Mouse (Mus musculus): ENCODE results near the gene Vps53. TPM values are rescaled to one million over a fixed set of nuclear protein-coding genes. Genes with fewer than 3 reads are reported as not detected.

Gene Vps53
- polyA plus RNA-seq, 1 experiment from 2014 or later: 67.7 TPM

DNA sequence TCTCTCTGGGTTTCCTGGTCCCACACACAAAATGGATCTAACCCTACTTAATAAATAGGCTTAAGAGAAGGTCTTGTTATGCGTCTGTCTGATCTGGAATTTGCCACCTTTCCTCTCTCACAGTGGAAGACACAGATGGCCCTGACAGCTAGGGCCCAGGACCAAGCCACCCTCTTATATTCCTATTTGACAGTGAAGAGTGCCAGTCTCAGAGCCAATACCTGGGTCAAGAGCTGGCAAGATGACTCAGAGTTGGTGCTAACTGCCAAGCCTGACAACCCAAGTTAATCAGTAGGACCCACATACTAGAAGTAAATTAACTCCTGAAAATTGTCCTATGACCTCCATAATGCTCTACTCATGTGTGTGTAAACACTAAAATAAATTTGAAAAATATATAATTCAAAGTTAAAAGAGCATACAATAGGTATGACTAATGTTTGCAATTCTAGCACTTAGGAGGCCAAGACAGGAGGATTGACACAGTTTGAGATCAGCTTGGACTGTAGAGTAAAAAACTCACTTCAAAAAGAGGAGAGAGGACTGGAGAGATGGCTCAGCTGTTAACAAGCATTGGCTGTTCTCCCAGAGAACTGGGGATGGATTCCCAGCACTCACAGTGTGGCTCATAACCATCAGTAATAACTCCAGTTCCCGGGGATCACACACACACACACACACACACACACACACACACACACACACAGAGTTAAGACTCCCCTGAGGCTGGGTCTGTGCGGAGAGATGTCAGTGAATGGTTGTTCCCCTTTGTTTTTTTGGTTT is 140.0 kb downstream of the Vps53 start:
- 80% methylated on average over 3 of the region's 3 CpGs for WGBS
- Histone ChIP-seq H3K9ac (replicated peaks; ENCODE audit: low read depth, low read length) (no peak overlapping the region), H3K4me3 (replicated peaks; ENCODE audit: low read length) (no peak overlapping the region), H3K4me2 (ENCODE audit: low read length) (no peak overlapping the region), H3K27me3 (replicated peaks; ENCODE audit: control insufficient read depth, insufficient read depth, low read length) (no peaks in the 10 kb centered on the region), H3K36me3 (ENCODE audit: control insufficient read depth, insufficient read depth) (no peaks in the 10 kb centered on the region), H3K27ac (ENCODE audit: low read length) (no peak overlapping the region), H3K9me3 (ENCODE audit: control insufficient read depth, low read length) (no peaks in the 10 kb centered on the region), H3K4me1 (replicated peaks; ENCODE audit: control insufficient read depth, insufficient read depth, low read length) (0 out of 2 replicates have a peak, but pooled peaks cover 4% of the 10 kb centered on the region)
- no peak for ATAC-seq

DNA sequence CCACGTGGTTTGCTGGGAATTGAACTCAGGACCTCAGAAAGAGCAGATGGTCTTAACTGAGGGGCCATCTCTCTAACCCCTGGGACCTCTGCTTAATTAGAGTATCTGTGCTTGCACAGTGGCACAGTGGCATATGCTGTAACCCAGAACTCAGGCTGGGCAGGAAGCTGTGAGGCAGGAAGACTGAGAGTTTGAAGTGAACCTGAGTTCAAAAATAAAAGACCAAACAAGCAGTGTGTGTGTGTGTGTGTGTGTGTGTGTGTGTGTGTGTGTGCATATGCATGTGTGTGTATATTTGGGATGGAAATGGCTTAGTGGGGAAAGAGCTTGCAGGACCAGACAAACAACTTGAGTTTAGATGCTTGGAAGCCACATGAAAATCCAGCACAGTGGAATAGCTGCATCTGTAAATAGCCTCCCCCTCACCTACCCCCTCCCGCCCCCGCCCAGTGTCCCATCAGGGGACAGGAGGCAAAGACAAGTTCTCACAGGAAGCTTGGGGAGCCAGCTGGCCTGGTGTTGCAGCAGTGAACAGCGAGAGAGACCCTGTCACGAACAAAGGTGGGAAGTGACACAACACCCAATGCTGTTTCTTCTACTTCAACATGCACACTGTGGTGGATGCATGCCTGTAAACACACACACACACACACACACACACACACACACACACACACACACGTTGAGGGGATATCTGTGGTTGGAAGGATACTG is 141.7 kb downstream of the Vps53 start:
- WGBS: 50% methylated on average over 6 of the region's 6 CpGs
- ATAC-seq: no peak

DNA sequence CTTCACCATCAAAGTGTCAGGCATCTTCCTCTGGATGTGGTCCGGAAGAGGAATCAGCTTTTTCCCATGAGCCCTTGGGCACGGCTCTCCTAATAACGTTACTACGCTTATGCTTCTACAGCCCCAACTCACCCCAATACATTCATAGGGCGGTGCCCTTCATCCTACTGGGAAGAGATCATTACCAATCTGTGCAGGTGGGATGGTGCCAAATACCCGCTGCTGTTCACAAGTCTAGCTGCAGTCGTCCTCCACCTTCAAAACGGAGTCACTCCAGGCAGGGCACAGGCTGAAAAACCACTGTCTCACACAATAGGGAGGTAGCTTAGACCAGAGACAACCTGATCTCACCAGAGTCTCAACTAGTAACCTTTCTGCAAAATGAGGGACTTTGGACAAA is 144.3 kb downstream of the Vps53 start:
- Histone ChIP-seq H3K36me3 (ENCODE audit: control insufficient read depth, insufficient read depth) (no peaks in the 10 kb centered on the region), H3K27ac (ENCODE audit: low read length) (no peak overlapping the region), H3K4me1 (replicated peaks; ENCODE audit: control insufficient read depth, insufficient read depth, low read length) (no peaks in the 10 kb centered on the region), H3K4me2 (ENCODE audit: low read length) (no peak overlapping the region), H3K27me3 (replicated peaks; ENCODE audit: control insufficient read depth, insufficient read depth, low read length) (no peaks in the 10 kb centered on the region), H3K4me3 (replicated peaks; ENCODE audit: low read length) (no peak overlapping the region), H3K9me3 (ENCODE audit: control insufficient read depth, low read length) (no peaks in the 10 kb centered on the region), H3K9ac (replicated peaks; ENCODE audit: low read depth, low read length) (no peak overlapping the region)
- no peak for ATAC-seq
- WGBS: 80% methylated on average over 8 of the region's 8 CpGs

More for the DNA sequence above, 141.7 kb downstream of the Vps53 start:
- Histone ChIP-seq H3K9ac (replicated peaks; ENCODE audit: low read depth, low read length) (no peak overlapping the region), H3K27ac (ENCODE audit: low read length) (no peak overlapping the region), H3K9me3 (ENCODE audit: control insufficient read depth, low read length) (no peaks in the 10 kb centered on the region), H3K4me2 (ENCODE audit: low read length) (no peak overlapping the region), H3K36me3 (ENCODE audit: control insufficient read depth, insufficient read depth) (no peaks in the 10 kb centered on the region), H3K4me1 (replicated peaks; ENCODE audit: control insufficient read depth, insufficient read depth, low read length) (0 out of 2 replicates have a peak, but pooled peaks cover under 1% of the 10 kb centered on the region), H3K27me3 (replicated peaks; ENCODE audit: control insufficient read depth, insufficient read depth, low read length) (no peaks in the 10 kb centered on the region), H3K4me3 (replicated peaks; ENCODE audit: low read length) (no peak overlapping the region)

DNA sequence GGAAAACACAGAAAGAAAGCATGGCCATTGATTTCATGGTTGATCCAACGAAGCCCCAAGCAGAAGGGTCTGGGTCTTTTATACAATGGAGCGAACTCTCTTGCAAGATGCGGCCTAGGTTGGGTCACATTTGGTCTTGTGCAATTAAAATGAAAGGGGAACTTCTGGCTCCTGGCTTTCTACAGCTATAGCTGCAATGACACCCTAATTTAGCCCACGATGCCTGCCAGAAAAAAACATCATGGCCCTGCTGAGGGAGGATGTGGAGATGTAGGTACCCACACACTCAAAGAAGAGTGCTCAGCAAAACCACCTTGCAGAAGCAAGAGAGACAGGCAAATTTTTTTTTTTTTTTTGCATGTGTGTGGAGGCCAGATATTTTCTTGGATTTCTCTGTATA is 145.6 kb downstream of the Vps53 start:
- Histone ChIP-seq H3K27ac (ENCODE audit: low read length) (no peak overlapping the region), H3K27me3 (replicated peaks; ENCODE audit: control insufficient read depth, insufficient read depth, low read length) (no peaks in the 10 kb centered on the region), H3K4me3 (replicated peaks; ENCODE audit: low read length) (no peak overlapping the region), H3K36me3 (ENCODE audit: control insufficient read depth, insufficient read depth) (no peaks in the 10 kb centered on the region), H3K9ac (replicated peaks; ENCODE audit: low read depth, low read length) (no peak overlapping the region), H3K9me3 (ENCODE audit: control insufficient read depth, low read length) (no peaks in the 10 kb centered on the region), H3K4me2 (ENCODE audit: low read length) (no peak overlapping the region), H3K4me1 (replicated peaks; ENCODE audit: control insufficient read depth, insufficient read depth, low read length) (no peaks in the 10 kb centered on the region)
- ATAC-seq: no peak
- WGBS: 85% methylated on average over 4 of the region's 4 CpGs

DNA sequence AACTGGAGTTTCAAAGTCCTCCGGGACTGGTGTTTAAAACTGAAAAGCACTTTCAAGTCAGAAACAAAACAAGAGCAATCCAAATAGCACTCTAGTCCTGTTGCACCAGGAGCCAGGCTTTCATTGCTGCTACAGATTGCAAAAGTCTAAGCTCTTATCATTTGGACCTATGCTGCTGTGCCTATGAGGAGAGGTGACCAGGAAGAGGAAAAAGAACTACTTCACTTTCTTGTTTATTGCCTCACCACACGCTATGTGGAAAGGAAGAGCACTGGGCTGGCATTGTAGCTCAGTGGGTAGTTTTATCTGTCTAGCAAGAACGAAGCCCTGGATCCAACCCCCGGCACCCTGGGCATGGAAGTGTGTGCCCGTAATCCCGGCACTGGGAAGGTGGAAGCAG is 146.1 kb downstream of the Vps53 start:
- 85% methylated on average over 6 of the region's 6 CpGs for WGBS
- Histone ChIP-seq H3K36me3 (ENCODE audit: control insufficient read depth, insufficient read depth) (no peaks in the 10 kb centered on the region), H3K4me2 (ENCODE audit: low read length) (no peak overlapping the region), H3K9ac (replicated peaks; ENCODE audit: low read depth, low read length) (no peak overlapping the region), H3K4me1 (replicated peaks; ENCODE audit: control insufficient read depth, insufficient read depth, low read length) (no peaks in the 10 kb centered on the region), H3K27ac (ENCODE audit: low read length) (no peak overlapping the region), H3K4me3 (replicated peaks; ENCODE audit: low read length) (no peak overlapping the region), H3K9me3 (ENCODE audit: control insufficient read depth, low read length) (no peaks in the 10 kb centered on the region), H3K27me3 (replicated peaks; ENCODE audit: control insufficient read depth, insufficient read depth, low read length) (no peaks in the 10 kb centered on the region)
- no peak for ATAC-seq

DNA sequence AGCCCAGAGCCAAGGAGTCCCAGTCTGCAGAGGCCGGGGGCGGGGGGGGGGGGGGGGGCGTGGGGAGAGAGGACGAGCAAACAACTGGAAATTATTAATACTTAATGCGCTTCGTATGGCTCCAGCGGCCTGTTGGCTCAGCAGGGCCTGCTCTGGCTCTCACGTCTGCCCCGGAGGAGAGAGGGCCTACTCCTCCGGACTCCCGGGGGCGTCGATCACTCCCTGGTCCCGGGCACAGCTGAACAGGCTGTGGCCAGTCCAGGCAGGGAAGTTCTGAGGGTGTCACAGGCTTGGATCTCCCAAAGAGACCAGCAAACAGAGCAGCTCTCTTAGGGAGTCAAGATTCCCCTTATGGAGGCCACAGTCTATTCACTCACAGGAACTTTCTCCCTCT is 151.4 kb downstream of the Vps53 start:
- H3K4me2 ChIP-seq (ENCODE audit: low read length): peak overlapping the region; percentile 97
- no peaks in the 10 kb centered on the region for H3K9me3 ChIP-seq (ENCODE audit: control insufficient read depth, low read length)
- H3K9ac ChIP-seq (replicated peaks; ENCODE audit: low read depth, low read length): peak overlapping the region; percentile 60
- H3K27me3 ChIP-seq (replicated peaks; ENCODE audit: control insufficient read depth, insufficient read depth, low read length): peaks cover 5% of the 10 kb centered on the region; the same call in 1 of the 2 replicates
- H3K36me3 ChIP-seq (ENCODE audit: control insufficient read depth, insufficient read depth): no peaks in the 10 kb centered on the region
- no peak overlapping the region for H3K27ac ChIP-seq (ENCODE audit: low read length)
- peak; percentile 29; the same call in 1 of the 2 replicates for ATAC-seq
- 3% methylated on average over 11 of the region's 14 CpGs for WGBS
- H3K4me1 ChIP-seq (replicated peaks; ENCODE audit: control insufficient read depth, insufficient read depth, low read length): peaks cover 12% of the 10 kb centered on the region
- H3K4me3 ChIP-seq (replicated peaks; ENCODE audit: low read length): peak overlapping the region; percentile 60

DNA sequence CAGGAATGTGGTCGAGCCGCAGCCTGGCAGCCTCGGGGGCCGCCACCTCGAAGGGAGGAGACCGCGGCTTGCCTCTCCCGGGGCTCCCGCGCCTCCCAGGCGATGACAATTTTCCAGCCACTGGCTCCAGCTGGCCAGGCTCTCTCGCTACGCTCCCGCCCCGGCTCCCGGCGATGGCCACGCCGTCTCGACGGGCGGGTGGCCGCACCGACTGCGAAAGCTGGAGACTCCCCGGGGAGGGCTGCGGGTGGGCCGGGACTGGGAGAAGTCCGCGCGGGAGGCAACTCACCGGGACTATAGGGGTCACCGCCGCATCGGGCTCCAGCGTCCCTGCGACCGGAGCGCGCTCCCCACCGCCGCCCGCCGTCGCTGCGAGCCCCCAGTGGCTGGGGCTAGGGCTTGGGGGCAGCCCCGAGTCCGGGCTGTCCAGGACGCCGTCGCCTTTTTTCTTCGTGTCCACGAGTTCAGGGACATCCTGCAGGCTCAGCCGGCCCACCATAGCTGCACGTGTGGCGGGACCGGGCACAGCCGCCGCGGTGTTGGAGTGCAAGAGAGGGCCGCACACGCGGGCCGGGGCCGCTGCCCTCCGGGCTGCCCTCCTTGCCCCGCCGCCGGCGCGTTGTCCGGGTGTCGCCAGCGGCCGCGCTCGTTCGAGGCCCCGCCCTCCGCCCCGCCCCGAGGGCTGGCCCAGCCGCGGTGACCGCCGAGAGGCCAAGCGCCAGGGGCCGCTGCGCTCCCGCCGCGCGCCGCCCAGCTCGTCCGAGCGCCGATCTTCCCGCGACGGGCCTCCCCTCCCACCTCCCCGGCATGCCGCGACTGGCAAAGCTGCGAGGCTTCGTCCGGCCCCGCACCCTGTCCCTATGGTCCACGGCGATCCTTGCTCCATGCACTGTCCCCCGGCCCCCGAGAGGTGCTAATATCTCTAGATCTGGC is 152.0 kb downstream of the Vps53 start, which contains the start of gene Rflnb:
Rflnb (minus strand) TSS at position 644 of the 933 bp plus-strand sequence.
- no peaks in the 10 kb centered on the region for H3K9me3 ChIP-seq (ENCODE audit: control insufficient read depth, low read length)
- peaks cover 12% of the 10 kb centered on the region for H3K4me1 ChIP-seq (replicated peaks; ENCODE audit: control insufficient read depth, insufficient read depth, low read length)
- peak within 1 kb of the TSS; percentile 60 for H3K9ac ChIP-seq (replicated peaks; ENCODE audit: low read depth, low read length)
- H3K4me2 ChIP-seq (ENCODE audit: low read length): peak within 1 kb of the TSS; percentile 97
- WGBS: under 1% methylated on average over 108 of the region's 112 CpGs
- ATAC-seq: peak; percentile 79
- H3K4me3 ChIP-seq (replicated peaks; ENCODE audit: low read length): peak within 1 kb of the TSS; percentile 60
- no peak within 1 kb of the TSS for H3K27ac ChIP-seq (ENCODE audit: low read length)
- no peaks in the 10 kb centered on the region for H3K36me3 ChIP-seq (ENCODE audit: control insufficient read depth, insufficient read depth)
- H3K27me3 ChIP-seq (replicated peaks; ENCODE audit: control insufficient read depth, insufficient read depth, low read length): peaks cover 5% of the 10 kb centered on the region; the same call in 1 of the 2 replicates

DNA sequence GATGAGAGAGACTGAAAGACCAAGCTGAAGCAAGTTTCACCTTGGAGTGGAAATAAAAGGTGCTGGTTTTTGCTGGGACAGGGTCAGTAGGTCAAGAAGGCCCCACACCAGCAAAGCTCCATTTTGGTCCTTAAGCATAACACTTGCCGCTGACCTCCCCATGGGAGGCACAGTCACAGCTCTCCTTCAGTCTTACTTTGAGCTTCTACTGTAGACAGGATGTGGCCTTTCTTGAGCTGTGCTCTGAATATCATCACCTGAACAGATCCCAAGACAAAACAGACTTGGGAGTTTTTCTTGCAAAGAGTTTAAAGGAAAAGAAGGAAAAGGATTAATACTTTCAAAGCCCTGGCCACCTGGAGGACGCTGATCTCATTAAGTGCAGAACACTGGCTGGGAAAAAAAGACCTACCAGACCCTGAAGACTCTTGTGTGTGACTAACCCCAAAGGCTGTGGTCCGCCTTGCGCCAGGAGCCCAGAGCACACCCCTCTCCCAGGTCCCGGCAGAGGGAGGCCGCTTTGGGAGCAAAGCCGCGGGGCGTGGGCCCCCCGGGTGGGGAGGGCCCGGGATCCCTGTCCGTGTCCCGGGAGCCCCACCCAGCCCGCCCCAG is 152.8 kb downstream of the Vps53 start:
- Histone ChIP-seq H3K27ac (ENCODE audit: low read length) (no peak overlapping the region), H3K9me3 (ENCODE audit: control insufficient read depth, low read length) (no peaks in the 10 kb centered on the region), H3K36me3 (ENCODE audit: control insufficient read depth, insufficient read depth) (no peaks in the 10 kb centered on the region), H3K9ac (replicated peaks; ENCODE audit: low read depth, low read length) (peak overlapping the region; percentile 60), H3K27me3 (replicated peaks; ENCODE audit: control insufficient read depth, insufficient read depth, low read length) (peaks cover 5% of the 10 kb centered on the region; the same call in 1 of the 2 replicates), H3K4me1 (replicated peaks; ENCODE audit: control insufficient read depth, insufficient read depth, low read length) (peaks cover 12% of the 10 kb centered on the region), H3K4me2 (ENCODE audit: low read length) (peak overlapping the region; percentile 97), H3K4me3 (replicated peaks; ENCODE audit: low read length) (peak overlapping the region; percentile 60)
- no peak for ATAC-seq
- 6% methylated on average over 14 of the region's 14 CpGs for WGBS

Measured in forebrain, embryonic 16.5 days (tissue).